Mouse (Mus musculus): ENCODE data around the gene Kcnj12. TPM values are rescaled to one million over a fixed set of nuclear protein-coding genes. Genes with fewer than 3 reads are reported as not detected.

Gene Kcnj12
- total and polyA plus RNA-seq, 2 experiments from 2014 or later: 3.1 to 8.8 TPM

- no peak overlapping the region for H3K27ac ChIP-seq (ENCODE audit: low read depth, low read length)
- 90% methylated on average over 7 of the region's 7 CpGs for WGBS
- no peak for DNase-seq
- H3K4me1 ChIP-seq (ENCODE audit: insufficient read depth): no peaks in the 10 kb centered on the region
- H3K36me3 ChIP-seq (ENCODE audit: insufficient read depth): no peaks in the 10 kb centered on the region
- H3K27me3 ChIP-seq (ENCODE audit: insufficient read depth, low read length): no peaks in the 10 kb centered on the region
- no peak for ATAC-seq
- no peak overlapping the region for H3K9ac ChIP-seq
- H3K4me3 ChIP-seq (ENCODE audit: low read depth, low read length): no peak overlapping the region
- no peaks in the 10 kb centered on the region for H3K9me3 ChIP-seq (ENCODE audit: low read length)
- TF ChIP-seq CTCF (IDR thresholded peaks at IDR 0.05; ENCODE audit: low read depth): no peak
- H3K4me2 ChIP-seq (ENCODE audit: low read depth): no peak overlapping the region
These were observed 7.7 kb downstream of the Kcnj12 start for GRCm38 (mm10) chr11:61029864-61030595.

DNA sequence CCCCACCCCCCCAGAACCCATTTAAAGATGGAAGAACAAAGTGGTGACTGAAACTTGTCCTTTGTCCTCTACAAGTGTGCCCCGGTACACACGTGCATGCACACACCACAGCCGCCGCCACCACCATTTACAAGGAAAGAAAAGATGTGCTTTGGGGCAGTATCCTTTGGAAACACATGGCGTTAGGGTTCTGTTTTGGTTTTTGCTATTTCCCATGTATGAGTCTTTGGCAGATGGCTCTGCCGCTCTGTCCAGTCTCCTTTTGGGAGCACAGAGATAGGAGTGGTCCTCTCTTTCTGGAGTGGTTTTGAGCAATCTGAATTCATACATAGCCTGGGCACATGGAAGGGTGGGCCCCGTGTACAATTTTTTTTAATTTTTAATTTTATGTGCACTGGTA, 8.8 kb downstream of the Kcnj12 start:
- Histone ChIP-seq H3K9me3 (ENCODE audit: low read length) (no peaks in the 10 kb centered on the region), H3K27me3 (ENCODE audit: insufficient read depth, low read length) (no peaks in the 10 kb centered on the region), H3K36me3 (ENCODE audit: insufficient read depth) (no peaks in the 10 kb centered on the region), H3K4me1 (ENCODE audit: insufficient read depth) (no peaks in the 10 kb centered on the region), H3K4me2 (ENCODE audit: low read depth) (no peak overlapping the region), H3K9ac (no peak overlapping the region), H3K4me3 (ENCODE audit: low read depth, low read length) (no peak overlapping the region), H3K27ac (ENCODE audit: low read depth, low read length) (no peak overlapping the region)
- ATAC-seq: no peak
- TF ChIP-seq CTCF (IDR thresholded peaks at IDR 0.05; ENCODE audit: low read depth): no peak
- WGBS: 92% methylated on average over 7 of the region's 7 CpGs
- DNase-seq: no peak

GRCm38 (mm10) chr11:61031658-61032445, 9.5 kb downstream of the Kcnj12 start:
- no peak overlapping the region for H3K4me3 ChIP-seq (ENCODE audit: low read depth, low read length)
- no peak overlapping the region for H3K4me2 ChIP-seq (ENCODE audit: low read depth)
- H3K9ac ChIP-seq: no peak overlapping the region
- H3K9me3 ChIP-seq (ENCODE audit: low read length): no peaks in the 10 kb centered on the region
- no peaks in the 10 kb centered on the region for H3K36me3 ChIP-seq (ENCODE audit: insufficient read depth)
- no peak for ATAC-seq
- 79% methylated on average over 5 of the region's 5 CpGs for WGBS
- no peak for TF ChIP-seq CTCF (IDR thresholded peaks at IDR 0.05; ENCODE audit: low read depth)
- H3K27me3 ChIP-seq (ENCODE audit: insufficient read depth, low read length): no peaks in the 10 kb centered on the region
- DNase-seq: no peak
- H3K4me1 ChIP-seq (ENCODE audit: insufficient read depth): no peaks in the 10 kb centered on the region
- H3K27ac ChIP-seq (ENCODE audit: low read depth, low read length): no peak overlapping the region

DNA sequence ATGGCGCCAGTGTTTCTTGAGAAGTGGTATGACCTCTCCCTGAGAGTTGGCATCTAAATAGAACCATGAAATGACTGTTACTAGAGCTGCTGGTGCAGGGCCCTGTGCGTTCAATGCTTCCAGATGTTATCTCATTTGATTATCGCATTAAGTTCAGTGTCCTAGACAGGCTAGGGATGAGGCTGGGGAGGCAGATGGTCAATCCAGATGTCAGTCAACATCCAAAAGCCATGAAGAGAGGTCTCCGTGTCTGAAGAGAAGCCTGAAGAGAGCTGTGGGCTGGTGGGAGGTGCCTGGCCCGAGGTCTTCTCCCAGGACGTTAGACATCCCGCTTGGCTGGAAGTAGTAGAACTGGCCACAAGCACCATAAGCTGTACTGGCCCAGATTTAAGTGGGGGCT, 10.1 kb downstream of the Kcnj12 start:
- WGBS: 90% methylated on average over 7 of the region's 7 CpGs

DNA sequence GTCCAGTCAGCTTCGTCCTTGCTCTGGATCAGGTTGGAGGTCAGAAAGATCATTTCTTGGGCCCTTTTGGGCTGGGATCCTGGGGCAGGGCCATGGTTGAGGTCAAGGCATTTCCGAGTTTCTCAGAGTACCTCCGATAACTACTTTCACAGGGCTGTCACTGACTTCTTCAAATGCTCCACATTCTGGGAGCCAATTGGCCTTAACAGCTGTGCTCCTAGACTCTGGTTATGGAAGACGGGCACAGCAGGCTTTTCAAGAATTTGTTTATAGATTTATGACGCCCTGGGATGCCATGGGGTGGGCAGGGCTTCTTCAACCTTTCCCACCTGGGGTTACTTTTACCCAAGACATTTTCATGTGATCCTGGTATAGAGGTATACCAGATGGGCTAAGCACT, 10.8 kb downstream of the Kcnj12 start:
- Histone ChIP-seq H3K4me1 (ENCODE audit: insufficient read depth) (no peaks in the 10 kb centered on the region), H3K9ac (no peak overlapping the region), H3K4me2 (ENCODE audit: low read depth) (no peak overlapping the region), H3K27ac (ENCODE audit: low read depth, low read length) (no peak overlapping the region), H3K9me3 (ENCODE audit: low read length) (no peaks in the 10 kb centered on the region), H3K4me3 (ENCODE audit: low read depth, low read length) (no peak overlapping the region), H3K27me3 (ENCODE audit: insufficient read depth, low read length) (no peaks in the 10 kb centered on the region), H3K36me3 (ENCODE audit: insufficient read depth) (no peaks in the 10 kb centered on the region)
- no peak for DNase-seq
- no peak for ATAC-seq
- no peak for TF ChIP-seq CTCF (IDR thresholded peaks at IDR 0.05; ENCODE audit: low read depth)
- 90% methylated on average over 5 of the region's 5 CpGs for WGBS

More for the DNA sequence above, 10.1 kb downstream of the Kcnj12 start:
- Histone ChIP-seq H3K4me2 (ENCODE audit: low read depth) (no peak overlapping the region), H3K36me3 (ENCODE audit: insufficient read depth) (no peaks in the 10 kb centered on the region), H3K27ac (ENCODE audit: low read depth, low read length) (no peak overlapping the region), H3K4me1 (ENCODE audit: insufficient read depth) (no peaks in the 10 kb centered on the region), H3K9ac (no peak overlapping the region), H3K27me3 (ENCODE audit: insufficient read depth, low read length) (no peaks in the 10 kb centered on the region), H3K4me3 (ENCODE audit: low read depth, low read length) (no peak overlapping the region), H3K9me3 (ENCODE audit: low read length) (no peaks in the 10 kb centered on the region)
- no peak for ATAC-seq
- no peak for TF ChIP-seq CTCF (IDR thresholded peaks at IDR 0.05; ENCODE audit: low read depth)
- DNase-seq: no peak

DNA sequence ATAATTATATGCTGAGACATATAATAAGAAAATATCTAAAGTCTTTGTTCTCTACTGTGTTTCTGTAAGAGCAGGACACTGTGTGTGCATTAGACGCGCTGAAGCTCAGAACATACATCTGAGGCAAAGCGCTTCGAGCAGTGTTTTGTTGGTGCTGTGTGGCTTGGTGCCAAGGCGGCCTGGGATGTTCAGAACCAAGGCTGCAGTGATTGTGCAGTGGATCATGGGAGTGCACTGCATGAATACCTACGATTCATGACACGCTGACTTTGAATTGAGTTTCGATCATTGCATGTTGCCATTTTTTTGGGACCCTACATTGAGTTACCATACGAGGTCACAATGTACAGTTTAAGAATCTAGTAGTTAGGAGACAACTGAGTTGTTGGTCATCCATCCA, 14.3 kb downstream of the Kcnj12 start:
- no peak for ATAC-seq
- Histone ChIP-seq H3K4me2 (ENCODE audit: low read depth) (no peak overlapping the region), H3K27me3 (ENCODE audit: insufficient read depth, low read length) (no peaks in the 10 kb centered on the region), H3K9me3 (ENCODE audit: low read length) (no peaks in the 10 kb centered on the region), H3K4me1 (ENCODE audit: insufficient read depth) (no peaks in the 10 kb centered on the region), H3K9ac (no peak overlapping the region), H3K27ac (ENCODE audit: low read depth, low read length) (no peak overlapping the region), H3K36me3 (ENCODE audit: insufficient read depth) (no peaks in the 10 kb centered on the region), H3K4me3 (ENCODE audit: low read depth, low read length) (no peak overlapping the region)
- no peak for TF ChIP-seq CTCF (IDR thresholded peaks at IDR 0.05; ENCODE audit: low read depth)
- WGBS: 94% methylated on average over 9 of the region's 9 CpGs
- no peak for DNase-seq

- DNase-seq (no peak), ATAC-seq (no peak)
- Histone ChIP-seq H3K27me3 (ENCODE audit: insufficient read depth, low read length) (no peaks in the 10 kb centered on the region), H3K4me2 (ENCODE audit: low read depth) (no peak overlapping the region), H3K9me3 (ENCODE audit: low read length) (no peaks in the 10 kb centered on the region), H3K9ac (no peak overlapping the region), H3K4me3 (ENCODE audit: low read depth, low read length) (no peak overlapping the region), H3K36me3 (ENCODE audit: insufficient read depth) (no peaks in the 10 kb centered on the region), H3K4me1 (ENCODE audit: insufficient read depth) (no peaks in the 10 kb centered on the region), H3K27ac (ENCODE audit: low read depth, low read length) (no peak overlapping the region)
- TF ChIP-seq CTCF (IDR thresholded peaks at IDR 0.05; ENCODE audit: low read depth): no peak
- 70% methylated on average over 9 of the region's 9 CpGs for WGBS
These were observed 16.0 kb downstream of the Kcnj12 start for GRCm38 (mm10) chr11:61038277-61038782.
